Mouse (Mus musculus) heart, embryonic 11.5 days (tissue): ENCODE results near the gene Ctcfl. TPM values are rescaled to one million over a fixed set of nuclear protein-coding genes. Genes with fewer than 3 reads are reported as not detected.
A peak's percentile ranks its signal among the peaks of the same experiment; 100 is the strongest.

Source experiments
- ATAC-seq: fragments of 200-750 bp; cut with Nextera tagmentation; replicated peaks from 2 replicates; pipeline ENCODE4 v1.8.0; 2017; ENCODE audit warnings: moderate library complexity; ENCODE audit not compliant: insufficient number of reproducible peaks, low FRiP score, low TSS enrichment
- H3K27ac ChIP-seq: fragments of 300-500 bp; sonication (generic); 2 replicates; pipeline ENCODE4 v1.5.1; 2014; ENCODE audit warnings: mild to moderate bottlenecking, low read depth, low read length
- H3K27me3 ChIP-seq: fragments of 300-500 bp; sonication (generic); 2 replicates; pipeline ENCODE4 v1.6.1; 2014; ENCODE audit warnings: mild to moderate bottlenecking, low read length, mixed read lengths; ENCODE audit not compliant: control insufficient read depth, insufficient read depth
- H3K36me3 ChIP-seq: fragments of 300-500 bp; sonication (generic); 2 replicates; pipeline ENCODE4 v1.6.1; 2014; ENCODE audit warnings: mild to moderate bottlenecking, low read length, moderate library complexity, mixed read lengths; ENCODE audit not compliant: control insufficient read depth, insufficient read depth
- H3K4me1 ChIP-seq: fragments of 300-500 bp; sonication (generic); 2 replicates; pipeline ENCODE4 v1.6.1; 2014; ENCODE audit warnings: low read length; ENCODE audit not compliant: control insufficient read depth, insufficient read depth
- H3K4me2 ChIP-seq: fragments of 300-500 bp; sonication (generic); 2 replicates; pipeline ENCODE4 v1.6.1; 2014; ENCODE audit warnings: mild to moderate bottlenecking, moderate library complexity
- H3K4me3 ChIP-seq: fragments of 300-500 bp; sonication (generic); 2 replicates; pipeline ENCODE4 v1.5.1; 2014; ENCODE audit warnings: low read depth, low read length
- H3K9ac ChIP-seq: fragments of 300-500 bp; sonication (generic); 2 replicates; pipeline ENCODE4 v1.6.1; 2014; ENCODE audit warnings: mild to moderate bottlenecking, low read depth, low read length, moderate library complexity
- H3K9me3 ChIP-seq: fragments of 300-500 bp; sonication (generic); replicated peaks from 2 replicates; pipeline ENCODE4 v1.6.1; 2016; ENCODE audit warnings: low read length; ENCODE audit not compliant: control insufficient read depth
- WGBS: fragments of 180-500 bp; shearing (Covaris S2); extraction: QIAGEN DNeasy Blood & Tissue Kit; methylation state at CpG from one replicate; pipeline ENCODE4 v1.1.7; 2014; ENCODE audit not compliant: insufficient replicate concordance; 5-methylcytosine and 5-hydroxymethylcytosine counted together
- polyA plus RNA-seq: library from polyadenylated mRNA; unstranded; fragments of >200 nt; fragmentation: Nextera tagmentation; extraction: Ambion mirVana; gene quantifications from 2 replicates; pipeline ENCODE4 v1.2.1, GENCODE M21; 2014

Ctcfl gene
- polyA plus RNA-seq, 1 experiment from 2014 or later = 0.39 TPM

DNA sequence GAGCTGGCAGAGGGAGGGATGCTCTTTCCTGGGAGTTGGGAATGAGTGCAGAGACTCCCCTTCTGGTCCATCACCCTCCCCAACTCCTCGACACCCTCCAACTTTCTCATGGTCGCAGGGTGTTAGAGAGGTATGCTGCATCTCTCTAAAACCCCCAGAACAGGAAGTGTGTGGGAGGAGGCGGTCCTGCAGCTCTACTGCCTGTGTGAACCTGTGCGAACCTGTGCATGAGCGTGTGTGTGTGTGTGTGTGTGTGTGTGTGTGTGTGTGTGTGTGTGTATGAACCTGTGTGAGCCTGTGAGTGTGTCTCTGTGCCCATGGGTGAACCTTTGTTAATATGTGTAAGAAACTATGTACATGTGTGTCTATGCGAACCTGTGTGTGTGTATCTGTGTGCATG is 65.5 kb downstream of the Ctcfl start:
- Histone ChIP-seq H3K4me1 (peaks cover 38% of the 10 kb centered on the region), H3K36me3 (no peaks in the 10 kb centered on the region), H3K9ac (no peak overlapping the region), H3K27me3 (no peaks in the 10 kb centered on the region), H3K4me2 (no peak overlapping the region), H3K9me3 (no peaks in the 10 kb centered on the region), H3K27ac (no peak overlapping the region), H3K4me3 (no peak overlapping the region)
- no peak for ATAC-seq
- WGBS = 76% methylated on average over 6 of the region's 6 CpGs

GRCm38 (mm10) chr2:173052881-173053280 is 66.4 kb downstream of the Ctcfl start:
- Histone ChIP-seq H3K4me2 (no peak overlapping the region), H3K4me3 (no peak overlapping the region), H3K9me3 (no peaks in the 10 kb centered on the region), H3K36me3 (no peaks in the 10 kb centered on the region), H3K9ac (no peak overlapping the region), H3K27me3 (no peaks in the 10 kb centered on the region), H3K27ac (no peak overlapping the region), H3K4me1 (peaks cover 36% of the 10 kb centered on the region)
- ATAC-seq = no peak
- WGBS = 85% methylated on average over 8 of the region's 8 CpGs

DNA sequence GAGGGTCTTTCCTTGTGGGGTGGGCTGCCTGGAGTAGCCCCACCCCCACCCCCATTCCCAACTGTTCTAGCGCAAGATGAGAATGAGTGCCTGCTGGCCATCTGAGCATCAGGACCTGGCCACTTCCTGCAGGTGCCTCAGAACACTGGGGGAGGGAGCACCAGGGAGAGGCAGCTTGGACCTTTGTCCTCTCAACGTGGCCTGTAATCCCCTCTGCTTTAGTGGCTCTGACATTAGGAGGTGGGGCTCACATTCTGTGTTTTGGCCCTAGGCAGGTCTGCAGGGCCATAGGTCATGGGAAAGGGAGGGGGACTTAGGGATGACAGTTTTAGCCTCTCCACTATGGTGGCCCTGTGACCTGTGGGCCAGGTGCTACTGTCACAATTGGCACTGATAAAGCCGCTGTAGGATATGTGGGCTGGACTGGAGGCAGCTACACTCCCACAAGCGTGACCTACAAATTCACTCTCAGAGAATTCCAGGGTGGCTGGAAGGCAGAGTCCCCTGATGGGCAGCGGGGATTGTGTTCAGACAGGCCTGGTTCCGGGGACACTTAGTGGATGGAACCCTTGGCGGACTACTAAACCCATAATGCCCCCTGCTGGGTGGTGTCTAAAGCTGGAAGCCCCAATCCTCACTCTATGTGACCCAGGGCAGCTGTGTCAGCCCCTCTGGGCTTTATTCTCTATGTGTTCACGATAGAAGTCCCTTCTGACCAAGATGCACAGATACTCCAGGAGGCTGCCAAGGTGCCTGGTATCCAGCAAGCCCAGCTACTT is 68.5 kb downstream of the Ctcfl start:
- H3K4me1 ChIP-seq = peaks cover 39% of the 10 kb centered on the region

GRCm38 (mm10) chr2:173049817-173050216 is 69.5 kb downstream of the Ctcfl start:
- ATAC-seq = no peak
- peaks cover 40% of the 10 kb centered on the region for H3K4me1 ChIP-seq

More for the DNA sequence above, 68.5 kb downstream of the Ctcfl start:
- Histone ChIP-seq H3K4me3 (no peak overlapping the region), H3K27ac (no peak overlapping the region), H3K9ac (peak overlapping the region; percentile 16; the same call in 1 of the 2 replicates), H3K27me3 (no peaks in the 10 kb centered on the region), H3K4me2 (no peak overlapping the region), H3K36me3 (no peaks in the 10 kb centered on the region), H3K9me3 (no peaks in the 10 kb centered on the region)
- ATAC-seq = no peak
- 41% methylated on average over 8 of the region's 8 CpGs for WGBS

DNA sequence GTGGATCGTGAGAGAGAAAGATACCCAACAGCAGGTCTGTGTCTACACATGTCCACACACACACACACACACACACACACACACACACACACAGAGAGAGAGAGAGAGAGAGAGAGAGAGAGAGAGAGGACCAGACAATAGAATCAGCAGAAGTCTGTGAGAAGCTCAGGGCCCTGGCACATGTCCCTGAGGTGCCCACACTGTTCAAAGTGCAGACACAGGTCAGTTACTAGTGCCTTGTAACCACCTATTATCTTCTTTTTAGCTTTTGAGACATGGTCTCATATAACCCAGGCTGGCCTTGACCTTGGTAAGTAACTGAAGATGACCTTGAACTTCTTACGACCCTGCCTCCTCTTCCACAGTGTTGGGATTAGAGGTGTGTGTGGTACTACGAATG is 70.1 kb downstream of the Ctcfl start:
- Histone ChIP-seq H3K27ac (peak overlapping the region; percentile 8; the same call in 1 of the 2 replicates), H3K9me3 (no peaks in the 10 kb centered on the region), H3K4me2 (no peak overlapping the region), H3K36me3 (no peaks in the 10 kb centered on the region), H3K4me1 (peaks cover 43% of the 10 kb centered on the region), H3K4me3 (no peak overlapping the region), H3K27me3 (no peaks in the 10 kb centered on the region), H3K9ac (no peak overlapping the region)
- WGBS = 56% methylated on average over 3 of the region's 3 CpGs
- ATAC-seq = no peak

More at GRCm38 (mm10) chr2:173049817-173050216, 69.5 kb downstream of the Ctcfl start:
- peak overlapping the region; percentile 8; the same call in 1 of the 2 replicates for H3K27ac ChIP-seq
- peak overlapping the region; percentile 16; the same call in 1 of the 2 replicates for H3K9ac ChIP-seq
- H3K36me3 ChIP-seq = no peaks in the 10 kb centered on the region
- H3K4me3 ChIP-seq = no peak overlapping the region
- 48% methylated on average over 6 of the region's 6 CpGs for WGBS
- no peaks in the 10 kb centered on the region for H3K27me3 ChIP-seq
- no peak overlapping the region for H3K4me2 ChIP-seq
- H3K9me3 ChIP-seq = no peaks in the 10 kb centered on the region

DNA sequence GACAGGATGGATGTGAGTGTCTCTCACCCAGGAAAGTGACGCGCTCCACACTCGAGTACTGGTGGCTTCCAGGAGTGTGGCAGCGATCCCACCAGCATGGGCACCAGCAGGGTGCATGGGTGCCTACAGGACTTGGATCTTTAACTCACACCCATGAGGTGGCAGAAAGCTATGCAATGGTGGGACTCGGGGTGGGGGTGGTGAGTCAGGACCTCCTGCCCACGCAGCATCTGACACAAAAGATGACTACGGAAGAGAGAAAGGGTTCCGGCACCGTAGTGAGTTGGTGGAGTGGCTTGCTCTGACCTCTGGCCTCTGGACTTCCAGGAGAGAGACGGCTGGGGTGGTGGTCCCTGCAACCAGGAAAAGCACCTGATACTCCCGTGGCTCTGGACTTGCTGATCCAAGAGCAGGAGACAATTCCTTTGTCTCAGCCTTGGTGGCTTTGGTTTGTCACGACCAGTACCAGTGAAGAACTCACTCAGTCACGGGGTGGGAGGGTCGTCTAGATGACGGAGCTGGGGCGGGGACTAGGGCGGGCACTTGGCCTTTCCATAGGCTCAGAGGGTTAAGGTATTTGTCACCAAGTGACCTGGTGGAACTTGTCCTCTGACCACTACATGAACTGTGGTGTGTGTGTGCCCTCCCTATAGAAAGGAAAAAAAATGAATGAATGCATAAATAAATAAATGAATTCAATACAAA is 71.1 kb downstream of the Ctcfl start:
- no peaks in the 10 kb centered on the region for H3K9me3 ChIP-seq
- H3K4me2 ChIP-seq = no peak overlapping the region
- peak overlapping the region; percentile 30; the same call in 1 of the 2 replicates for H3K9ac ChIP-seq
- H3K36me3 ChIP-seq = no peaks in the 10 kb centered on the region
- no peak for ATAC-seq
- peak overlapping the region; percentile 67; the same call in 1 of the 2 replicates for H3K27ac ChIP-seq
- no peak overlapping the region for H3K4me3 ChIP-seq
- 53% methylated on average over 17 of the region's 17 CpGs for WGBS
- peaks cover 49% of the 10 kb centered on the region for H3K4me1 ChIP-seq
- no peaks in the 10 kb centered on the region for H3K27me3 ChIP-seq

- 69% methylated on average over 5 of the region's 5 CpGs for WGBS
- Histone ChIP-seq H3K9me3 (no peaks in the 10 kb centered on the region), H3K9ac (no peak overlapping the region), H3K4me2 (no peak overlapping the region), H3K36me3 (no peaks in the 10 kb centered on the region), H3K4me3 (no peak overlapping the region), H3K27me3 (no peaks in the 10 kb centered on the region), H3K27ac (peak overlapping the region; percentile 67; the same call in 1 of the 2 replicates), H3K4me1 (peaks cover 56% of the 10 kb centered on the region)
- ATAC-seq = no peak
Measured at GRCm38 (mm10) chr2:173047471-173047870, 71.9 kb downstream of the Ctcfl start.

DNA sequence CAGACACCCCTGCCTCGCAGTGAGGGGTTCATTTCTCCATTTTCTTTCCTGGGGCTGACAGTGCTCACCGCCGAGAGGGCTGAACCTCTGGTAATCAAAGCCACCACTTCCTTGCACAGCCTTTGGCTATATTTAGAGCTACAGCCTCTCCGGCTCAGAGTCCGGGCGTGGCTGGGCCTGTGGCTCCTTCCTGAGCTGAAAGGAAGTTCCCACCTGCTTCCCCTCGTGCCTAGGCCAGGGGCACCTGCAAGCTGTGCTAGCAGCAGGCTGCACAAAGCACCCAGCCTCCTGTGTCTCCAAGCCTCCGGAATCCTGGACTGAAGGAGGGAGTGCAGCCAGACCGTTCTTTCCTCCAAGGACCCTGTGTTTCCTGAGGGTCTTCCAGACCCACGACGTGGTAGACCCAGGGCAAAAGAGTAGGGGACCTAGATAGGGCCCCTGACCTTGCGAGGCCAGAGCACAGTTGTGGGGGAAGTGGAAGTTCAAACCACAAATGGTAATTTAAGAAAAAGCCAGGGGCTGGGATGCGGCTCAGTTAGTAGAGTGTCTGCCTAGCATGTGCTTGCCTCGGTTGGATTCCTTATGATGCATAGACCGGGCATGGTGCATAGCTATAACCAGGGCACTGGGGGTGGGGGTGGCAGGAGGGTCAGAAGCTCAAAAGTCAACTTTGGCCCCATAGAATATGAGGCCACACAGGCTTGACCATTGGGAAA is 72.6 kb downstream of the Ctcfl start:
- Histone ChIP-seq H3K4me1 (peaks cover 61% of the 10 kb centered on the region), H3K27ac (peak overlapping the region; percentile 84), H3K4me2 (peak overlapping the region; percentile 11), H3K9me3 (no peaks in the 10 kb centered on the region), H3K4me3 (no peak overlapping the region), H3K9ac (peak overlapping the region; percentile 39; the same call in 1 of the 2 replicates), H3K36me3 (no peaks in the 10 kb centered on the region), H3K27me3 (no peaks in the 10 kb centered on the region)
- no peak for ATAC-seq
- WGBS = 39% methylated on average over 15 of the region's 15 CpGs
